Mouse (Mus musculus): Measurements from ENCODE around the gene Grin2d.
"Not testable (repeated sequence)": the region's sequence is repeated elsewhere in the genome, so short reads cannot be mapped to it uniquely, and the experiment has no call there.

Grin2d gene

DNA sequence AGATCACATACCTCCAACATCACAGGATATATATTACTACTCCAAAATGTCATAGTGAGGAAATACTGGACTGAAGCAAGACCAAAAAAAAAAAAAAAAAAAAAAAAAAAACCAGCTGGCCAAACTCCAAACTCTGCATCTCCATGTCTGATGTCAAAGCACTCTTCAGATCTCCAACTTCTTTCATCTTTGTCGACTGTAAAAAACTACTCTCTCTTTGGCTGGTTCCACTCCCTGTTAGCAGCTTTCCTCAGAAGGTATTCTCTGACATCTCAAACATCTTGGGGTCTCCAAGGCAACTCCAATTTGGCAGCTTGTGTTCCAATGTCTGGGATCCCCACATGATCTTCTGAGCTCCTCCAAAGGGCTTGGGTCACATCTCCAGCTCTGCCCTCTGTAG, at the start of gene Grin2d:
Grin2d (minus strand) TSS at position 101 of the 400 bp plus-strand sequence.
- DNase-seq (ENCODE audit: low spot score in 2 of 2): not testable (repeated sequence)

- no peak for DNase-seq (ENCODE audit: low spot score in 2 of 2)
These were observed 46.2 kb upstream of the Grin2d start for GRCm38 (mm10) chr7:45924429-45924816.

GRCm38 (mm10) chr7:45923762-45924428, 45.7 kb upstream of the Grin2d start, which contains the start of gene Ccdc114:
Gene Ccdc114 (plus strand): TSS chr7:45924072.
- peak in 1 of 2 experiments; percentile 16 for DNase-seq (ENCODE audit: low spot score in 2 of 2)

DNA sequence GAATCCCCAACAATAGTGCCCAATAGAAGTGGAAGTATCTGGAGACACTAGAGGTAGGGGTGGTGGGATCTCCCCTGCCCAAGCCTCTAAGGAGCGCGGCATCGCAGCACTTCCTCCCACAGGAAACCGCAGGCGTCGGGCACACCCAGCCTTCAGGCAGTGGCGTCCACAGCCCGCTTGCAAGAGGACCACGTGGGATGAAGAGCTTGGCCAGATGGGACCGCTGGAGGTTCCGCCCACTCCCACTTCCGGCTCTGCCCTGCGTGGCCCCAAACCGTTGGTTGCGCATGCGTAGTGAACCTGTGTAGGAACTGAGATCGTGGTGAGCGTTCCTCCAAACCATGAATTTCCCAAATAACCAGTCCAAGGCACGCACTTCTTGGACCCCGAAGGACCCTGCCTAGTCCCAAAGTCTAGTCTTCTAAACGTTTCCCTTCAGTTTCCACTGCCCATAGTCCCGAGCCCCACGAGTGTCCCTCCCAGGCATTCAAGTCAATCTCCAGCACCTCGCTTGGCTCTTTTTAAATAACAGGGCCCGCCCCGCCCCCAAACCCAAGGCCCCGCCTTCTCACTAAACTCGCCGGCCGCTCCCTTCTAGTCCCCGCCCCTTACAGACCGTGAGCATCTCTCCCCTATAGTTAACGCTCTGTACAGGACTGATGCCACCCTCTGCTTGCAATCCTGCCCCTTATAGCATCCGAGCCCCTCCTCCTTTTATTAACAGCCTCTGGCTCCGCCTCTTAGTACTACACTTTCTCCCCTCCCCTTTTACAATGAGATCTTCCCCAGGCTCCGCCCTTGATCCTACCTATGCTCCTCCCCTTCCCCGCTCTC, 45.0 kb upstream of the Grin2d start:
- peak; percentile 91 to 94 for DNase-seq (ENCODE audit: low spot score in 2 of 2)

GRCm38 (mm10) chr7:45921950-45922600, 43.9 kb upstream of the Grin2d start:
- DNase-seq (ENCODE audit: low spot score in 2 of 2): no peak

DNA sequence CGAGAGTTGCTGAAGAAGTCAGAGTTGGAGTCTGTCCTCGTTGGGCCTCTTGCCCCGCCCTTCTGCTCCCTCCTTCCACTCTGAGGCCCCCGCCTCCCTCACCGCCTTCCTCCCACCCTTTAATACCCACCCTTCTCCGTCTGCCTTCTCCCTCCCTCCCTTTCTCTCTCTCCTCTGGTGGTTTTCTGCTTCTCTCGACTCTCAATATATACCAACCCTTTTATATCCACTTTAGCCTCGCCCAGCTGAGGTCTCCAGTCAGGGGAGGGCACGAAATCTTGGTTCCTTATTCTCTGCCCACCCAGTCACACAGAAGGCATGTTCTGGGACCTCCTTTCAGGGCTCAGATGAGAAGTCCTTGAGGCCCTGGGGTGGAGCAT, 43.1 kb upstream of the Grin2d start, which contains the start of gene Emp3:
Emp3 (minus strand) TSS at position 163 of the 380 bp plus-strand sequence.
- no peak for DNase-seq (ENCODE audit: low spot score in 2 of 2)

- DNase-seq (ENCODE audit: low spot score in 2 of 2): no peak
These were observed 42.5 kb upstream of the Grin2d start for GRCm38 (mm10) chr7:45920583-45921241.

DNA sequence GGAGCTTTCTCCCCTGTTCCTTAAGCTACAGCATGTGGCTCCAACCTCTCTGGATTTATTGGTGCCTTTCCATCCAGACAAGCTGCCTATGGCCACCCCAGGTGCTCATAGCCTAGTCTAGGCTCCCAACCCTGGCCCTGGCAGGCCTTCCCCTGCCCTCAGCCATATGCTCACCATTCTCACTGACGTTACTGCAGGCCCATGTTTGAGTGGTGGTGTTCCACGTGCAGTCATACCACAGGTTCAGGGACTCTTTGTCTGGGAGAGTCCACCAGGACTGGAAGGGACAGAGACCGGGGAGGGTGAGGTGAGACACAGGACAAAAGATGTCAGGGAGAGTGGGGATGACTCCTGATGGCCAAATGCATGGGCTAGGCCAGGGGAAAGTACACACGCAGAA, 41.6 kb upstream of the Grin2d start:
- DNase-seq (ENCODE audit: low spot score in 2 of 2): no peak

GRCm38 (mm10) chr7:45919083-45919671, 41.0 kb upstream of the Grin2d start:
- no peak for DNase-seq (ENCODE audit: low spot score in 2 of 2)

DNA sequence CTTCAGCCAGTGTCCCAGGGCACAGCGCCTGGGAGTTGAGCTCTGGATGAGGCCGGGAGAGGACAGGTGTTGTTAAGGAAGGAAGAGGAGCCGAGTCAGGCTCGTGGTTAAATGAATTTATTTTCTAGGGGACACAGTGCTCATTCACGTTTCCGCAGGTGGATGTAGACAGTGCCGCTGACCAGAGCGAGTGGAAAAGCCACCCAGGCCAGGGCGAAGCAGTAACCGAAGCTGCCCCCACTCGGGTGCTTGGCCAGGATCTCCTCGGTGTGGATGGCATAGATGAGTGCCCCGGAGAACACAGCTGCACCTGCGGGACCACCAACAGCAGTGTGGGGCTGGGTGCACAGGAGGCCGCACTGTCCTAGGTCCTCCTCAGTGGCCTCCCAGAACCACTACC, 39.7 kb upstream of the Grin2d start:
- DNase-seq (ENCODE audit: low spot score in 2 of 2): no peak

GRCm38 (mm10) chr7:45917004-45917704, 39.0 kb upstream of the Grin2d start:
- no peak for DNase-seq (ENCODE audit: low spot score in 2 of 2)

DNA sequence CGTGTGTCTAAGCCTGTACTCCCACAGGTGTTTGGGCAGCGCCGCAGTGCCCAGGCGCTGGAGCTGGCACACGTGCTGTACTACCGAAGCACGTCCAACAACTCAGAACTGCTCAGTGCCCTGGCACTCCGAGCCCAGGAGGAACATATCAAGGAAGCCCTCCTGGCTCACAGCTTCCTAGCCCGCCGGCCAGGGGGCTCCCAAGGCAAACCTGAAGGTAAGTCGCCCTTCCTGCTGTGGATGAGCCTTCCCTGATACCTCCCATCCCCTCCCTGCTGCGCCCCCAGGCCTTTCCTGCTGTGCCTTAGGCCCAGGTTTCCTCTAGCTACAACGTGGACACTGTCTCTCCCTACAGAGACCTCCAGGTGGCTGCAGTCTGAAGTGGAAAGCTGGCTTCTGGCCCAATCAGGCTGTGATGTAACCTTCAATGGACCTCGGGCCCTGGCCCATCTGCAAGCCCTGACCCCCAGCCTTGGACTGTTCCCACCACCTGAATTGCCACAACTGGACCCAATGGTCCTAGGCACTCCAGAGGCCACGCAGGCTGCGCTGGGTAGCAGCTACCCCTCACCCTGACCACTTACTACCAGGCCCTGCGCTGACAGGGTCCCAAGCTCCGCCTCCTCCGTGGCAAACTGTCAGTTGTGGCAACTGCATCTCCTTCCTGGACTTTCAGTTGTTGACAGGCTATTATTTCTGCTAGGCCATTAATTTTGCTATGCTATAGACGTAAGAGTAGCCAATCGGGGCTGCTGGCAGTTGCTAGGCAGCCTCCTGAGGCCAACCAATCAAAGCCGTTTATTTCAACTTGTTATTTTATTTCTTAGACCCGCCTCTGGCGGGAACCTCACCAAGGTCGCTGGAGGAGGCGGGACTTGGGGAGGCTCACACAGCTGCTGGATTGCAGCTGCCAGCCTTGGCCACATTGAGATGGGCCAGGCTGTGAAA, 38.2 kb upstream of the Grin2d start:
- peak; percentile 67 to 69 for DNase-seq (ENCODE audit: low spot score in 2 of 2)

- no peak for DNase-seq (ENCODE audit: low spot score in 2 of 2)
These were observed 36.8 kb upstream of the Grin2d start for GRCm38 (mm10) chr7:45915011-45915410.

DNA sequence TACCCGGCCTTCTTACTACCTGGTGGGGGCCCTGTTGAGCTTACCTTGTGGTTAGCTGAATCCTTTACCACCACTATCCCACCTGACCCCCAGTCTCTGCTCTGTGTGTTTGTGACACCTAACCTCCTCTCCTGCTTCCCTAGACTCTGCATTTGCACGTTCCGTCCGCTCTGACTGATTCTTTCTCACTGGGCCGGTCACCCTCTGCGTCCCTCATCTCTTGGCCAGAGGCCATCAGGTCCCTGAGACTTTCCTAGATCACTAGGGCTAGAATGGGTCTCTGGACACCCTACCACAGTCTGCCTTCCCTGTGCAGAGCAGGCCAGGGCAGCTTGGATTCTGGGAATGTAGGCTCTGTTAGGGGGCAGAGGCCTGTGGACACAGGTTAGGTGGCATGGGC, 35.9 kb upstream of the Grin2d start:
- no peak for DNase-seq (ENCODE audit: low spot score in 2 of 2)

DNA sequence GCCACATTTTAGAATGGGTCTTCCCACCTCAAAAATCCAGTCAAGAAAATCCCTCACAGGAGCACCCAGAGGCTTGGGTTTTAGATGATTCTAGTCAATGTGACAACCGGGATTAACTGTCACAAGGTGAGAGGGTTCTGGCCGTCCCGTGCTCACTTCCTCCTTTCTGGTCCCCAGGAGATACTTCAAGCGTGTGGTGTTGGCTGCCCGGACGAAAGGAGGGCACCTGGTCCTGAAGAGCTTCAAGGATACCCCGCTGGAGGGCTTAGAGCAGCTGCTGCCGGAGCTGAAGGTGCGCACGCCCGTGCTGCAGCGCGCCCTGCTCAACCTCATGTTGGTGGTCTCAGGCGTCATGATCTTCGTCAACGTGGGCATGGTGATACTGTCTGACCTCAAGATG, 31.0 kb upstream of the Grin2d start:
- no peak for DNase-seq (ENCODE audit: low spot score in 2 of 2)

- DNase-seq (ENCODE audit: low spot score in 2 of 2): no peak
These were observed 30.2 kb upstream of the Grin2d start for GRCm38 (mm10) chr7:45908384-45908783.

- DNase-seq (ENCODE audit: low spot score in 2 of 2): no peak
These were observed 28.4 kb upstream of the Grin2d start for GRCm38 (mm10) chr7:45906622-45907021.

GRCm38 (mm10) chr7:45902481-45903002, 24.4 kb upstream of the Grin2d start:
- no peak for DNase-seq (ENCODE audit: low spot score in 2 of 2)

DNA sequence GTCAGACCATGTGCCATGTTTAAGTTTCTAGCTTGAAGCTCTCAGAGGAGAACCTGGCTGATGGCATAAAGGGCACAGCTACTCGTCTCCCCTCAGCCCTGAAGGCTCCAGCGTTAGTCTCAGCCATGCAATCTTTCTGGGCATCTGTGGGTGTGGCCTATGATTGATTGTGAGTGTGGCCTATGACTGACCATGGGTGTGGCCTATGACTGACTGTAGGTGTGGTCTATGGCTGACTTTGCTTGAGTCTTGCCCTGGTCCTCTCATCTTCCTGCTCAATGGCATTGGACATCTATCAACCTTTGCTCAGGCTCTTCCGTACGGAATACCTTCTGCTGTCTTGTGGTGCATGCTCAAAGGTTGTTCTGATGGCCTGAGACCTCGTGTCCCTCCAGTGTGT, 23.4 kb upstream of the Grin2d start:
- no peak for DNase-seq (ENCODE audit: low spot score in 2 of 2)

GRCm38 (mm10) chr7:45898125-45898524, 19.9 kb upstream of the Grin2d start:
- not testable (repeated sequence) for DNase-seq (ENCODE audit: low spot score in 2 of 2)
